Mouse (Mus musculus) cerebellum, adult 18-20 months (tissue): ENCODE measurements around the gene Itga3.
A peak's percentile ranks its signal among the peaks of the same experiment; 100 is the strongest.

Source experiments
- DNase-seq, 2 experiments: peaks; one replicate each; pipeline ENCODE4 v3.0.0; 2021

Itga3 gene

GRCm38 (mm10) chr11:95076536-95077111 lies at the start of gene Itga3:
TSS of gene Itga3 (minus strand) at chr11:95076801.
- DNase-seq: peak; percentile 85 to 88

- no peak for DNase-seq
Observed at GRCm38 (mm10) chr11:95125366-95125948, 48.9 kb upstream of the Itga3 start.

- DNase-seq: no peak
Observed at GRCm38 (mm10) chr11:95122100-95122489, 45.5 kb upstream of the Itga3 start.

- DNase-seq: no peak
Observed at GRCm38 (mm10) chr11:95121161-95122099, 44.8 kb upstream of the Itga3 start.

GRCm38 (mm10) chr11:95120633-95121020 lies 44.0 kb upstream of the Itga3 start:
- DNase-seq: no peak

- no peak for DNase-seq
Observed at GRCm38 (mm10) chr11:95119990-95120632, 43.5 kb upstream of the Itga3 start, which contains the start of gene Dlx3. TSS of gene Dlx3 (plus strand) at chr11:95120119.

GRCm38 (mm10) chr11:95118505-95118904 lies 41.9 kb upstream of the Itga3 start:
- peak; percentile 64 to 69 for DNase-seq

- peak; percentile 73 to 80 for DNase-seq
Observed at GRCm38 (mm10) chr11:95117030-95117429, 40.4 kb upstream of the Itga3 start.

GRCm38 (mm10) chr11:95110081-95110480 lies 33.5 kb upstream of the Itga3 start:
- DNase-seq: no peak

GRCm38 (mm10) chr11:95109000-95109399 lies 32.4 kb upstream of the Itga3 start:
- no peak for DNase-seq

GRCm38 (mm10) chr11:95106440-95107236 lies 30.0 kb upstream of the Itga3 start:
- peak; percentile 86 to 92 for DNase-seq

- no peak for DNase-seq
Observed at GRCm38 (mm10) chr11:95105274-95105874, 28.8 kb upstream of the Itga3 start.

GRCm38 (mm10) chr11:95104266-95104665 lies 27.7 kb upstream of the Itga3 start:
- no peak for DNase-seq

- no peak for DNase-seq
Observed at GRCm38 (mm10) chr11:95102161-95102904, 25.7 kb upstream of the Itga3 start.

- no peak for DNase-seq
Observed at GRCm38 (mm10) chr11:95101071-95101788, 24.6 kb upstream of the Itga3 start.

GRCm38 (mm10) chr11:95100393-95100792 lies 23.8 kb upstream of the Itga3 start:
- no peak for DNase-seq

GRCm38 (mm10) chr11:95098346-95099095 lies 21.9 kb upstream of the Itga3 start:
- no peak for DNase-seq

GRCm38 (mm10) chr11:95097889-95098288 lies 21.3 kb upstream of the Itga3 start:
- DNase-seq: no peak

GRCm38 (mm10) chr11:95096608-95097373 lies 20.2 kb upstream of the Itga3 start:
- no peak for DNase-seq
